Mouse (Mus musculus) midbrain, embryonic 12.5 days (tissue): ENCODE measurements at regions not wholly inside any gene's neighbourhood (a gene's known extent, or its start where the extent isn't known, plus 50 kb on each side); places are given as distances from the start of the nearest gene placed in this dataset.

Experiments used
- ATAC-seq: fragments of 200-750 bp; cut with Nextera tagmentation; 2 replicates; pipeline ENCODE4 v1.8.0; 2017; ENCODE audit warnings: low read depth, moderate TSS enrichment, moderate library complexity; ENCODE audit not compliant: low FRiP score
- H3K27ac ChIP-seq: fragments of 300-500 bp; sonication (generic); replicated peaks from 2 replicates; pipeline ENCODE4 v1.5.1; 2016; ENCODE audit warnings: mild to moderate bottlenecking
- H3K27me3 ChIP-seq: fragments of 300-500 bp; sonication (generic); 2 replicates; pipeline ENCODE4 v1.6.1; 2016; ENCODE audit warnings: mild to moderate bottlenecking
- H3K36me3 ChIP-seq: fragments of 300-500 bp; sonication (generic); 2 replicates; pipeline ENCODE4 v1.6.1; 2016
- H3K4me1 ChIP-seq: fragments of 300-500 bp; sonication (generic); 2 replicates; pipeline ENCODE4 v1.6.1; 2016
- H3K4me2 ChIP-seq: fragments of 300-500 bp; sonication (generic); replicated peaks from 2 replicates; pipeline ENCODE4 v1.6.1; 2016; ENCODE audit warnings: mild to moderate bottlenecking, moderate library complexity
- H3K4me3 ChIP-seq: fragments of 300-500 bp; sonication (generic); 2 replicates; pipeline ENCODE4 v1.5.1; 2016; ENCODE audit warnings: mild to moderate bottlenecking
- H3K9ac ChIP-seq: fragments of 300-500 bp; sonication (generic); replicated peaks from 2 replicates; pipeline ENCODE4 v1.6.1; 2016; ENCODE audit warnings: mild to moderate bottlenecking, moderate library complexity
- H3K9me3 ChIP-seq: fragments of 300-500 bp; sonication (generic); 2 replicates; pipeline ENCODE4 v1.6.1; 2016; ENCODE audit warnings: mild to moderate bottlenecking
- WGBS: fragments of 180-500 bp; shearing (Covaris S2); methylation state at CpG from one replicate; pipeline ENCODE4 v1.1.7; 2016; 5-methylcytosine and 5-hydroxymethylcytosine counted together

DNA sequence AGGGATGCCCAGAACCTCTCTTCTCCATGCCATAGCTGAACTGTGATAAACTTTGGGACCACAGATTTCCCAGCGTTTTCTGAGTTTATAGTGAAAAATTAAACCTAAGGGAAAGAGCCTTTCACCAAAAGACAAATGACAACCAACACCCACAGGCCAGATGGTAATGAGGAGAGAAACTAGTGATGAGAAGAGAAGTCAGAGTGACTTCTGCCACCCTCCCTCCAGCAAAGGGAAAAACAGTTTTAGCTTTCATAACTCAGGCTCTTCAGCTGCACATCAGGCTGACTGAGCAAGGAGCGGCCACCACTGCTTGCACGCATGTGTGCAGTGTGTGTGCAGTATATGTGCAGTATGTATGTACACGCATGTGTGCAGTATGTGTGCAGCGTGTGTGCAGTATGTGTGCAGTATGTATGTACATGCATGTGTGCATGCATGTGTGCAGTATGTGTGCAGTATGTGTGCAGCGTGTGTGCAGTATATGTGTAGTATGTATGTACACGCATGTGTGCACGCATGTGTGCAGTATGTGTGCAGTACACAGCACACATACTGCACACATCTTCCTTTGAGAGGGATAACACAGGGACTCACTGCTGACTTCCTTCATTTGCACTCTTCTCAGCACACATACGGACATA lies 208.1 kb upstream of the Ppargc1a start:
- Histone ChIP-seq H3K27me3 (no peaks in the 10 kb centered on the region), H3K4me2 (no peak overlapping the region), H3K27ac (no peak overlapping the region), H3K9ac (no peak overlapping the region), H3K36me3 (no peaks in the 10 kb centered on the region), H3K4me1 (no peaks in the 10 kb centered on the region), H3K9me3 (no peaks in the 10 kb centered on the region), H3K4me3 (no peak overlapping the region)
- no peak for ATAC-seq
- WGBS, result 94% methylated on average over 9 of the region's 9 CpGs

DNA sequence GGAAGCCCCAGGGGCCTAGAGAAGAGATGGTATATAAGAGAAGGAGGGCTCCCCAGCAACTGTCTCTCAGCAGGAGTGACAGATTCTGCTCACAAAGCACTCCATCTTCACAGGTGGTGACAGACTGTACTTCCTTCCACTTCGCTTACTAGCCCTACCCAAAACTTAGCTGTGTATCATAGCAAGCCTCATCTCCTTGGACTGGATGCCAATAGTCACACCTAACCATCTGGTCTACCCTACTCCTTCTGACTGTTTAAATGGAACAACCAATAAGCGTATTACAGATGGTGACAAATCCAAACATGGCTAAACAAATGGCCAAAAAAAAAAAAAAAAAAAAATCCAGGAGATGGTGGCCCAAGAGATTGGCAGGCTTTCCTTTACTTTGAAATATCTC lies 204.1 kb upstream of the Ppargc1a start:
- WGBS, result 73% methylated on average over 2 of the region's 2 CpGs
- Histone ChIP-seq H3K4me3 (no peak overlapping the region), H3K9me3 (no peaks in the 10 kb centered on the region), H3K4me2 (no peak overlapping the region), H3K9ac (no peak overlapping the region), H3K4me1 (no peaks in the 10 kb centered on the region), H3K27me3 (no peaks in the 10 kb centered on the region), H3K27ac (no peak overlapping the region), H3K36me3 (no peaks in the 10 kb centered on the region)
- ATAC-seq, result no peak

DNA sequence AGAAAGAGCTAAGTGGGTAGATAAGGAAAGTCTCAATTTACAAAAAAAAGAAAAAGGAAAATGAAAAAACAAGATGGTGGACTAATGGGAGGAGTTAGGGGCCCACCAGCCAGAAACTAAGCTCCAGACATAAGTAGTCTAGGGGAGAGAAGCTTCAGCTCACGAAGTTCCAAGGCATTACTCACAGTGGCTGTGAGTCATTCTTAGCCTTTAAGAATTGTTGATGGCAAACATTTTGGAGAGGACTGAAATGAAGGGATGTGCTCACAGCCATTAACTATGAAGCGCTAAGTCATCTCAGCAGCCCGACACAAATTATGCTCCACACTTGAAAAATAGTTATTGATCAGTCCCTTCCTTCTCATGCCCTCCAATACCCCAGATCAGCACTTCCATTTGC lies 198.6 kb upstream of the Ppargc1a start:
- whole genome bisulfite sequencing, result 86% methylated on average over 3 of the region's 3 CpGs
- H3K27ac ChIP-seq, result no peak overlapping the region
- H3K4me1 ChIP-seq, result no peaks in the 10 kb centered on the region; the same call in 1 of the 2 replicates
- no peak overlapping the region for H3K4me3 ChIP-seq
- no peak overlapping the region for H3K9ac ChIP-seq
- H3K36me3 ChIP-seq, result no peaks in the 10 kb centered on the region
- no peak for ATAC-seq
- no peak overlapping the region for H3K4me2 ChIP-seq
- no peaks in the 10 kb centered on the region for H3K27me3 ChIP-seq
- no peaks in the 10 kb centered on the region for H3K9me3 ChIP-seq

DNA sequence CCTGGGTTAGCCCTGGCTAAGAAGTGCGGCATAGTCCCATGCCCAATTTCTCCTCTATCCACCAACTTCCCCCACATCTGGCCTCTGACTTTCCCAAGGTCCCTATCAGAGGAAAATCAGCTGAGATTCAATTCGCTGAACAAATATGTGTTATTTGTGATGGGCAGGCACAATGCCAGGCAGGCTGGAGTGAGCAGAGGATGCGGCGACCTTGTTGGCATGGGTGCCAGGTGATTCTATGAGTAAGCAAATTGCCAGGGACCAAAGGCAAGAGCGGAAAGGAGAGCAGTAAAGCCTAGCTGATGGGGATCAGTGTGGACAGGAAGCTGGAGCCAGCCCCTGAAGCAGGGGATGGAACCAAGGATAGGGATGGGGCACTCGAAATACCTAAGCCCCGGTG lies 196.9 kb upstream of the Ppargc1a start:
- Histone ChIP-seq H3K9me3 (no peaks in the 10 kb centered on the region), H3K4me2 (no peak overlapping the region), H3K27ac (no peak overlapping the region), H3K27me3 (no peaks in the 10 kb centered on the region), H3K4me3 (no peak overlapping the region), H3K9ac (no peak overlapping the region), H3K4me1 (no peaks in the 10 kb centered on the region; the same call in 1 of the 2 replicates), H3K36me3 (no peaks in the 10 kb centered on the region)
- 90% methylated on average over 7 of the region's 7 CpGs for WGBS
- no peak for ATAC-seq

DNA sequence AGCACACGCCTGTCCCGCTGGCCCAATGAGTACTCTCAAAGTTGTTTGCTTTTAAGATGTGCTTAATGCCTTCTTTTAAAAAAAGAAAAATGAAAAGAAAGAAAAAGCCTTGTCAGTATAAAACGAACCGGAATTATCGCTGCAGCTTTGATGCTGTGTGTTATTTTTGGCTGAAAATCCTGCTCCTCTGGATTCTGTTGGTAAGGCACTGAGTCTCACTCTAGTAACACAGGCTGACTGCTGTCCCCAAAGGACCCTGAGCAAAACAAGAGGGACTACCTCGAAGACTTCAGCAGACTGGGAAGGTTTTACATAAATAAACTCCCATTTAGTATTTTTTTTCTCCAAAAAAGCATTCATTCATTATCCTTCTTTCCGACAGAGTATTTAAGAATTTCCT lies 196.1 kb upstream of the Ppargc1a start:
- no peak overlapping the region for H3K4me3 ChIP-seq
- no peaks in the 10 kb centered on the region; the same call in 1 of the 2 replicates for H3K4me1 ChIP-seq
- H3K9ac ChIP-seq, result no peak overlapping the region
- H3K27ac ChIP-seq, result no peak overlapping the region
- ATAC-seq, result no peak
- no peaks in the 10 kb centered on the region for H3K9me3 ChIP-seq
- H3K4me2 ChIP-seq, result no peak overlapping the region
- WGBS, result 57% methylated on average over 7 of the region's 7 CpGs
- no peaks in the 10 kb centered on the region for H3K27me3 ChIP-seq
- no peaks in the 10 kb centered on the region for H3K36me3 ChIP-seq

DNA sequence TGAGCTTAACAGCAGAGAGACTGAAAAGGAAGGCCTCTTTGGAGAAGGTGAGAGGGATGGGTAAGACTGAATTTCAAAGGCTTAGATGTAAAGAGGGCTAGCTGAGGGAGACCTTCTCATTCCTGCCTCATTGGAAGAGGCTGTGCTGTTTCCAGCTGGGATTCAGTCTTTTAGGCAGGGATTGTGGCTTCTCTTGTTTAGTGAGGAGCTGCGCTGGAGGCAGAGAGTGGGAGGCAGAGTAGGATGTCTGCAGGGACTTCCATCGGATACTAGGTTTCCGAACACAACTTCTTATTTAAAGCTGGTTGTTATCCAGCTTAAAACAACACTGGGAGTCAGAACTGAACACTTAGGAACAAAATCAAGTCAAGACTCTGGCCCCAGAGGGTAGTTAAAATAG lies 194.8 kb upstream of the Ppargc1a start:
- H3K9me3 ChIP-seq, result no peaks in the 10 kb centered on the region
- 43% methylated on average over 3 of the region's 3 CpGs for WGBS
- no peak overlapping the region for H3K4me2 ChIP-seq
- no peak overlapping the region for H3K4me3 ChIP-seq
- H3K27ac ChIP-seq, result no peak overlapping the region
- no peaks in the 10 kb centered on the region; the same call in 1 of the 2 replicates for H3K4me1 ChIP-seq
- H3K9ac ChIP-seq, result no peak overlapping the region
- ATAC-seq, result no peak
- H3K27me3 ChIP-seq, result no peaks in the 10 kb centered on the region
- H3K36me3 ChIP-seq, result no peaks in the 10 kb centered on the region

DNA sequence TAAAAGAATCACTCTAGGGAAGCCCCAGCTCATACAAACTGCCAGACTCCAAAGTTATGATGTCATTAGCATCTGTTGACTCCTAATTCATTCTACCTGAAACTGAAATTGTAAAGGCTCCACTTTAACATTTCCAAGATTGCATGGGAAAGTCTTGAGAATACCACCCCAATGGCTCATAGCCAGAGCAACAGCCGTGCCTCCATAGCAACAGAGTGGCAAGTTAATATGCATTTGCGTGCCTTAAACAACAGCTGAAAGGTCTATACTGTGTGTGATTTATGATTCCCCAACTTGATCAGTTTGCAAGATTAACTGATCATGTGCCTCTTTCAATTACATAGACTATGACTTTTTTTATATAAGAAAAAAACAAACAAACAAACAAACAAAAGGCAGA lies 190.8 kb upstream of the Ppargc1a start:
- Histone ChIP-seq H3K27ac (no peak overlapping the region), H3K4me1 (no peaks in the 10 kb centered on the region), H3K9me3 (no peaks in the 10 kb centered on the region), H3K4me2 (no peak overlapping the region), H3K4me3 (no peak overlapping the region), H3K27me3 (no peaks in the 10 kb centered on the region), H3K36me3 (no peaks in the 10 kb centered on the region), H3K9ac (no peak overlapping the region)
- no peak for ATAC-seq
- WGBS, result 83% methylated on average over 2 of the region's 2 CpGs

DNA sequence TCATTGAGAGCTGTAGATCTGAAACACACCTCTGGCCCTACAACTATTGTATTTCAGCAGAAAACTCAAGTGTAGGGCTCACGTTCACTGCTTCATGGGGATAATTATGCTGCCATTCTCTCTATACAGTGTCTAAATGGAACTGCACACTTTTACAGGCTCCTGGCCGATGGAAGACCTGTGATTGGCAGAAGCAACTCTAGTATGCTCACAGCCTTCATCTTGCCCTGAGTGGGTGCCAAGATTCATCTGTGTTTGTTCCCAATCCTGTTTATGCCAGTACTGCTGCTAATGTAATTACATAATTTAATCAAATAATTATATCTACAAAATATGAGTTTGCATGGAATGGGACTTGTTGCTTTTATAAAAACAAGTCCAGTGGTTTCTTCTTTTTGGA lies 190.3 kb upstream of the Ppargc1a start:
- WGBS, result 87% methylated on average over 2 of the region's 2 CpGs
- ATAC-seq, result no peak

DNA sequence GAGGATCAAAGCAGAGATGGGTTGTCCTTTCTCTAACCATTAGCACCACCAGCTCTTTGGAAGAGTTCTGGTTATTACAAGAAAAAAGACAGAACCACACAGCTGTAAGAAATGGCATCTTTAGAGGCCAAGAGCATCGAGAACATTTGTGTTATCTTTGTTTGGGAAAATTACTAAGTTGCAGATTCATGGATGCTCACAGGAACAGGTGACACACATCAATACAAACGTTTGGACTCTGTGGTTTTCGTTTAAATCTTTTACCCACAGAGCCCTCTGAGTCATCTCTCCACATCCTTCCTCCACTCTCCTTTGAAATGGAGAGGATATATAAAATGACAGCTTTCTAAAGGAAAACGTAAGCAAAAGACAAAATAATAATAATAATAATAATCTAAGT lies 184.5 kb upstream of the Ppargc1a start:
- no peak overlapping the region for H3K4me3 ChIP-seq
- H3K27ac ChIP-seq, result no peak overlapping the region
- H3K4me2 ChIP-seq, result no peak overlapping the region
- no peaks in the 10 kb centered on the region for H3K4me1 ChIP-seq
- H3K36me3 ChIP-seq, result no peaks in the 10 kb centered on the region
- no peak overlapping the region for H3K9ac ChIP-seq
- no peaks in the 10 kb centered on the region for H3K9me3 ChIP-seq
- WGBS, result 83% methylated on average over 4 of the region's 4 CpGs
- no peak for ATAC-seq
- H3K27me3 ChIP-seq, result no peaks in the 10 kb centered on the region

More for the DNA sequence above, 190.3 kb upstream of the Ppargc1a start:
- H3K4me2 ChIP-seq, result no peak overlapping the region
- H3K36me3 ChIP-seq, result no peaks in the 10 kb centered on the region
- H3K27me3 ChIP-seq, result no peaks in the 10 kb centered on the region
- no peak overlapping the region for H3K9ac ChIP-seq
- no peaks in the 10 kb centered on the region for H3K4me1 ChIP-seq
- H3K9me3 ChIP-seq, result no peaks in the 10 kb centered on the region
- H3K4me3 ChIP-seq, result no peak overlapping the region
- H3K27ac ChIP-seq, result no peak overlapping the region

DNA sequence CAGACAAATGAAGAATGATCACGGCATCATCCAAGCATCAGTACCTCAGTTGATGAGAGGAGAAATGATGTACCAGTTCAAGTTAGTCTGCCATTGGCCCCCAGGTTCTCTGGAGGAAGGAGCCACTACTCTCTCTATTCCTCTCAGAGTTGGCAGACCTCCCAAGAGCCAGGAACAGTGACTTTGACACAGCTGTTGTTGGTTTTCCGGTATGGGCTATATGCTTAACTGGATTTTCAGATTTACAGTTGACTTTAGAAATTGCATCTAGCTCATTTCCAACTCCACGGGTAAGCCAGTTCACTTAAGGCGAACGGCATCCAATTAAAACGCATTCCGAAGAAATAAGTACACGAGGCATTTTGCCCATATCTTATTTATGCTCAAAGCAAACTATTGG lies 182.9 kb upstream of the Ppargc1a start:
- WGBS, result 93% methylated on average over 8 of the region's 8 CpGs
- no peak overlapping the region for H3K4me2 ChIP-seq
- ATAC-seq, result no peak
- H3K36me3 ChIP-seq, result no peaks in the 10 kb centered on the region
- no peaks in the 10 kb centered on the region for H3K27me3 ChIP-seq
- H3K9me3 ChIP-seq, result no peaks in the 10 kb centered on the region
- no peak overlapping the region for H3K27ac ChIP-seq
- no peak overlapping the region for H3K4me3 ChIP-seq
- H3K9ac ChIP-seq, result no peak overlapping the region
- H3K4me1 ChIP-seq, result no peaks in the 10 kb centered on the region

DNA sequence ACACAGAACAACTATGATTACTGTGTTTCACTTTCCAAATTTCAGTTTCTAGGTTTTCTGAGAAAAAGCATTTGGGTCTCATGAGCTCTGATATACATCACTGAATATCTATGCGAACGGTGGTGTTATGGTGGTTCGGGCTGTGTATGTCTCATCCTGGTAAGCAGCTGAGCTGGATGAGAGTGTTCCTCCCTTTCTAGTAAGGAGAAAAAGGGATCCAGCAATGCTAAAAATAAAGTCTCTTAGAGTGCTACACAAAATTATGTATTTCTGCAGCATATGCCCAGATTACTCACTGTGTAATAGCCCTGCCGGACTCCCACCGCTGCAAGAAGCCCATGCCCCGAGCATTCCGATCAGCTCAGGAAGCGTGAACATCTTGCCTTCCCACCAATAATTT lies 173.4 kb upstream of the Ppargc1a start:
- Histone ChIP-seq H3K9ac (no peak overlapping the region), H3K4me2 (no peak overlapping the region), H3K27ac (no peak overlapping the region), H3K36me3 (no peaks in the 10 kb centered on the region), H3K27me3 (no peaks in the 10 kb centered on the region), H3K9me3 (no peaks in the 10 kb centered on the region), H3K4me1 (no peaks in the 10 kb centered on the region), H3K4me3 (no peak overlapping the region)
- WGBS, result 97% methylated on average over 8 of the region's 8 CpGs
- ATAC-seq, result no peak

DNA sequence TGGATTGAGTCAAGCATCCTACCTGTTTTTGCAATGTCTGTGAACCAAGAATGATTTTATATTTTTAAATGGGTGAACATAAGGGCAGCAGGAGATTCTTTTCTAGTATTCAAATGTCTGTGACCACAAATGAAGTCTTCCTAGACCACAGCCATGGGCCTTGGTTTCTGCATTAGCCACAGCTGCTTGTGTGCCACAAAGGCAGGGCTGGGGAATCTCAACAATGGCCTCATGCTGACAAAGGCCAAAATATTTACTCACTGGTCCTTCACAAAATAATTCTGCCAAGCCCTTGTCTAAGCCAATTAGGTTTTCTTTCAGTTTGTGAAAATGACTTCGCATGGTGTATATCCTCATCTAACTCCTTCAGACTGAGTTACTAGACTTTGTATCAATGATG lies 162.7 kb upstream of the Ppargc1a start:
- Histone ChIP-seq H3K4me1 (no peaks in the 10 kb centered on the region), H3K27ac (no peak overlapping the region), H3K9me3 (no peaks in the 10 kb centered on the region), H3K4me3 (no peak overlapping the region), H3K9ac (no peak overlapping the region), H3K27me3 (no peaks in the 10 kb centered on the region), H3K36me3 (no peaks in the 10 kb centered on the region), H3K4me2 (no peak overlapping the region)
- ATAC-seq, result no peak
- WGBS, result 32% methylated on average over 1 of the region's 1 CpGs

DNA sequence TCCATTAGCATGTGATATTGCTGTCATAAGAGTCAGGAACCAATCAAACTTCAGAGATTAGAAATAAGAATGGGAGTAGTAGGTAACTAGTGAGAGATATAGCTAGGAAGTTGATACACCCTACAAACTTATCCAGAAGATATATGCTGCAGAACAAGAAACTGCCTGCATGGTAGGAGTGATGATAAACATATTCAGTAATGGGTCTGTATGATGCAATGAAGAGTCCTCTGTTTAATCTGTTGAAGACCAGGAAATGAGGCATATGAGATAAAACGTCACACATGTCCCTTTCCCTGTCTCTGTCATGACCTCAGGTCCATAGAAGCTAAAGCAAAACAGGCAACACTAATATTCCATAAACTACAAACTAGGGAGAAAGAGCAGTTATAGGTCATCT lies 162.2 kb upstream of the Ppargc1a start:
- 70% methylated on average over 1 of the region's 1 CpGs for WGBS
- H3K9ac ChIP-seq, result no peak overlapping the region
- H3K36me3 ChIP-seq, result no peaks in the 10 kb centered on the region
- H3K9me3 ChIP-seq, result no peaks in the 10 kb centered on the region
- no peak overlapping the region for H3K4me2 ChIP-seq
- no peak for ATAC-seq
- no peak overlapping the region for H3K4me3 ChIP-seq
- H3K4me1 ChIP-seq, result no peaks in the 10 kb centered on the region
- no peak overlapping the region for H3K27ac ChIP-seq
- H3K27me3 ChIP-seq, result no peaks in the 10 kb centered on the region
